Comparison of ENCODE assay signal across 18 mouse cellular contexts in the genomic region with DNA sequence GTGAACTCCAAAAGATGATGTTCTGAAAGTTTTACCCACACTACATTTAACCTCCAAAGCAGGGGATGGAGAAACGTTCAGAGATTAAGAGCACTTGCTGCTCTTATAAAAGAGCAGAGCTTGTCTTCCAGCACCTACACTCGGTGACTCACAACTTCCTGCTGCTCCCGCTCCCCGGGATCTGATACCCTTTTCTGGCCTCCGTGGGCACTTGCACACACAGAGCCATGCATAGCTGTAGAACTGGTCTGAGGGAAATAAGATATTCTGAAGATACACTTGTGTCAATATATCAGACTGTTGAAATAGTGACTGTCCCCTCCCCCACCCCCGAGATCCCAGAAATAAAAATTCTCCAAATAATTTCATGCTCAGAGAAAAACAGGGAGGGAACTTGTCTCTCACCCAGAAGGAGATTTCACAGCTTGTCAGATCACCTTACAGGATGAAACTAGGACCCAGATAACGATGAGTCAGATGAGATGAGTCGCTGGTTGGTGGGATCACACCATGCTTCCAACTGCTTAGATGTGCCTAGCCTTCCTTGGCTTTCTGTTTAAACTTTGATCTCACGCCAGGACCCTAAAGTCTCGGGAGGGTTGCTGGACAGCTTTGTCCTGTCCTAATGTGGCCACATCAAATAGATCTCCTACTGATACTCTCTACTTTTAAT. TPM values are rescaled to one million over a fixed set of nuclear protein-coding genes. Genes with fewer than 3 reads are reported as not detected.
DNase-seq lines count a peak whose midpoint lies in the region; ATAC-seq lines count a peak whose summit lies in the region.
"Had no signal": no experiment of that assay in that cellular context is flagged by ENCODE, and none has a peak within 500 bp of the region (broad histone marks: within the 10 kb centered on the region; RNA-seq: fewer than 3 reads in every experiment).

No protein-coding gene starts in this region.

- no peaks in the 10 kb centered on the region; the same call in 1 of the 2 replicates for H3K4me1 ChIP-seq in embryonic facial prominence, embryonic 14.5 days (ENCODE audit: control insufficient read depth, insufficient read depth, low read length)
- no peaks in the 10 kb centered on the region for H3K4me1 ChIP-seq in stomach, embryonic 15.5 days
- no peaks in the 10 kb centered on the region for H3K4me1 ChIP-seq in hindbrain, embryonic 16.5 days (ENCODE audit: control insufficient read depth, insufficient read depth, low read depth, low read length)
- H3K4me1 ChIP-seq: hindbrain, embryonic 15.5 days had no signal

- H3K27ac ChIP-seq in embryonic facial prominence, embryonic 14.5 days (replicated peaks; ENCODE audit: low read depth, low read length) = no peak overlapping the region
- H3K27ac ChIP-seq in stomach, embryonic 15.5 days = no peak overlapping the region; the same call in 1 of the 2 replicates
- no peak overlapping the region for H3K27ac ChIP-seq in hindbrain, embryonic 16.5 days (ENCODE audit: low read depth, low read length)
- H3K27ac ChIP-seq: hindbrain, embryonic 15.5 days had no signal

- no peak overlapping the region for H3K4me2 ChIP-seq in embryonic facial prominence, embryonic 14.5 days (ENCODE audit: low read depth, low read length)
- H3K4me2 ChIP-seq in stomach, embryonic 15.5 days = no peak overlapping the region
- H3K4me2 ChIP-seq in hindbrain, embryonic 16.5 days (ENCODE audit: low read length) = no peak overlapping the region
- H3K4me2 ChIP-seq: hindbrain, embryonic 15.5 days had no signal

- intact Hi-C loops in left cerebral cortex, postnatal 4 days (cut with DNase I) = no loop called here

- H3K27me3 ChIP-seq in embryonic facial prominence, embryonic 14.5 days (replicated peaks; ENCODE audit: control insufficient read depth, insufficient read depth, low read length) = no peaks in the 10 kb centered on the region
- H3K27me3 ChIP-seq in stomach, embryonic 15.5 days (replicated peaks) = no peaks in the 10 kb centered on the region
- H3K27me3 ChIP-seq in hindbrain, embryonic 16.5 days (replicated peaks; ENCODE audit: control insufficient read depth, insufficient read depth, low read length) = no peaks in the 10 kb centered on the region
- H3K27me3 ChIP-seq: hindbrain, embryonic 15.5 days; Patski had no signal

- WGBS in embryonic facial prominence, embryonic 14.5 days = 45% methylated on average over 10 of the region's 10 CpGs
- 30% methylated on average over 10 of the region's 10 CpGs for WGBS in stomach, embryonic 15.5 days
- whole genome bisulfite sequencing in hindbrain, embryonic 16.5 days = 68% methylated on average over 10 of the region's 10 CpGs

- no peak for ATAC-seq in embryonic facial prominence, embryonic 14.5 days (ENCODE audit: low read depth)
- 0 out of 2 replicates have a peak, but pooled peaks have one; percentile 58 for ATAC-seq in stomach, embryonic 15.5 days (ENCODE audit: insufficient read depth, low FRiP score, low read depth)
- no peak for ATAC-seq in hindbrain, embryonic 16.5 days
- ATAC-seq in megakaryocyte progenitor cell, adult 5-6 weeks (replicated peaks; ENCODE audit: poor library complexity) = no peak
- ATAC-seq: Patski had no signal

- H3K9ac ChIP-seq in embryonic facial prominence, embryonic 14.5 days (ENCODE audit: low read depth, low read length) = no peak overlapping the region
- H3K9ac ChIP-seq in stomach, embryonic 15.5 days = no peak overlapping the region
- no peak overlapping the region for H3K9ac ChIP-seq in hindbrain, embryonic 16.5 days (ENCODE audit: low read depth, low read length)
- H3K9ac ChIP-seq: hindbrain, embryonic 15.5 days had no signal

- peak; percentile 23 to 35 for DNase-seq in adrenal gland, adult (ENCODE audit: inconsistent age in 2 of 2, low spot score in 1 of 2)
- no peak for DNase-seq in adrenal gland, postnatal 4 days (ENCODE audit: low spot score in 2 of 2)
- peak; percentile 13 for DNase-seq in left cerebral cortex, adult 11 months (ENCODE audit: low spot score)
- DNase-seq in left cerebral cortex, postnatal 4 days = no peak
- peak; percentile 68 for DNase-seq in embryonic facial prominence, embryonic 14.5 days (ENCODE audit: low spot score)
- DNase-seq: cerebellum, postnatal 36 days; kidney, adult 8-10 months; layer of hippocampus, postnatal 36 days; liver; lung, adult 18-20 months; retina, postnatal 1 day; thymus, adult 18-20 months had no signal

- H3K36me3 ChIP-seq in embryonic facial prominence, embryonic 14.5 days (ENCODE audit: control insufficient read depth, insufficient read depth, low read length) = no peaks in the 10 kb centered on the region
- no peaks in the 10 kb centered on the region for H3K36me3 ChIP-seq in stomach, embryonic 15.5 days
- H3K36me3 ChIP-seq in hindbrain, embryonic 16.5 days (ENCODE audit: control insufficient read depth, insufficient read depth, low read length) = no peaks in the 10 kb centered on the region
- H3K36me3 ChIP-seq: hindbrain, embryonic 15.5 days had no signal

- no peak overlapping the region for H3K4me3 ChIP-seq in embryonic facial prominence, embryonic 14.5 days (ENCODE audit: low read depth, low read length)
- H3K4me3 ChIP-seq in stomach, embryonic 15.5 days (replicated peaks) = no peak overlapping the region
- no peak overlapping the region for H3K4me3 ChIP-seq in hindbrain, embryonic 16.5 days (ENCODE audit: low read length)
- H3K4me3 ChIP-seq: hindbrain, embryonic 15.5 days had no signal

- H3K9me3 ChIP-seq in embryonic facial prominence, embryonic 14.5 days (ENCODE audit: control insufficient read depth, low read length) = no peaks in the 10 kb centered on the region
- H3K9me3 ChIP-seq in stomach, embryonic 15.5 days = no peaks in the 10 kb centered on the region
- H3K9me3 ChIP-seq in hindbrain, embryonic 16.5 days (ENCODE audit: control insufficient read depth, low read length) = no peaks in the 10 kb centered on the region
- H3K9me3 ChIP-seq: hindbrain, embryonic 15.5 days had no signal

RNA-seq across cellular contexts. Expression of a gene that starts 54.3 kb away (rescaled TPM):
- total RNA-seq in adrenal gland, postnatal 4 days (2021) = 10 to 100 TPM; 32.3 to 45.3 TPM
- 10 to 100 TPM; 32.0 to 38.3 TPM for total RNA-seq in left cerebral cortex, postnatal 4 days (2021)
- polyA plus RNA-seq in embryonic facial prominence, embryonic 14.5 days (2014; fragmentation: Nextera tagmentation; extraction: Ambion mirVana) = 27.0 and 35.9 TPM in 2 replicates
- polyA plus RNA-seq in stomach, embryonic 15.5 days (2015; fragmentation: Nextera tagmentation; extraction: Ambion mirVana) = 22.2 and 23.3 TPM in 2 replicates
- 21.4 and 21.7 TPM in 2 replicates for polyA plus RNA-seq in hindbrain, embryonic 16.5 days (2015; fragmentation: Nextera tagmentation; extraction: Ambion mirVana)
- total RNA-seq in megakaryocyte progenitor cell, adult 5-6 weeks (2015) = not detected in 2 replicates
- total RNA-seq in megakaryocyte progenitor cell, adult 5-6 weeks (2017) = not detected in 2 replicates
- total RNA-seq: megakaryocyte, adult 5-6 weeks had no signal

Comparison
In these comparisons a context has a peak if more than half of its experiments do, and no peak if none do; other contexts are left out.
1. DNase-seq: peak in adrenal gland, adult (2 of 2), left cerebral cortex, adult 11 months (single experiment) and embryonic facial prominence, embryonic 14.5 days (single experiment); none in adrenal gland, postnatal 4 days (0 of 2) and left cerebral cortex, postnatal 4 days (single experiment).
2. RNA of a gene that starts 54.3 kb away (total RNA-seq): 32.3 to 45.3 TPM in adrenal gland, postnatal 4 days and 32.0 to 38.3 TPM in left cerebral cortex, postnatal 4 days; not detected in megakaryocyte progenitor cell, adult 5-6 weeks; every median in the first group is over 10 times any median in the second.